Mouse (Mus musculus): ENCODE data around the gene Trpm8. TPM values are rescaled to one million over a fixed set of nuclear protein-coding genes. Genes with fewer than 3 reads are reported as not detected.

Gene Trpm8
- polyA plus RNA-seq, 1 experiment: not detected

DNA sequence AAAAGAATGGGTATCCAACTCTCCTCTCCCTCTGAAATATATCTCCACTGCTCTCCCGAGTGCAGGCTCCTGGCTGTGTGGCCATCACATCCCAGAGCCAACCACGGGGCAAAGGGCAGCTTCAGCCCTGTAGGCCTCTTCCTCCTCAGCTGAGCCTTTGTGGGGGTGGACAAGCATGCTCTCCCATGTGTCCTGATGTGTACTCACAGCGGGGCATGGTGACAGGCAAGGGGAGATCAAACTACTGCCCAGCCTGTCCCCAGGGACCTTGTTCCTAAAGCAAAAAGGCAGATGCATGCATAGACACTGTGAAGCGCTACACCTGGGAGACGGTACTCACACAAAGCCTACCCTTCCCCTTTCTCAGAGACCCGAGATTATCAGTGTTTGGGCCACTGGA lies 17.3 kb upstream of the Trpm8 start:
- peaks cover 60% of the 10 kb centered on the region for H3K36me3 ChIP-seq (ENCODE audit: control insufficient read depth)
- no peaks in the 10 kb centered on the region for H3K27me3 ChIP-seq (ENCODE audit: control insufficient read depth)
- TF ChIP-seq TAL1 (IDR thresholded peaks at IDR 0.05; ENCODE audit: low read length) (no peak), GATA1 (IDR thresholded peaks at IDR 0.05; ENCODE audit: low read length) (no peak)
- peaks cover 12% of the 10 kb centered on the region for H3K9me3 ChIP-seq (ENCODE audit: control insufficient read depth, low read length)
- H3K4me1 ChIP-seq (ENCODE audit: control insufficient read depth): peaks cover 23% of the 10 kb centered on the region
- no peak overlapping the region for H3K4me3 ChIP-seq (replicated peaks)

GRCm38 (mm10) chr1:88260604-88261377 lies 16.7 kb upstream of the Trpm8 start:
- H3K4me3 ChIP-seq (replicated peaks): no peak overlapping the region
- no peaks in the 10 kb centered on the region for H3K27me3 ChIP-seq (ENCODE audit: control insufficient read depth)
- H3K9me3 ChIP-seq (ENCODE audit: control insufficient read depth, low read length): peaks cover 6% of the 10 kb centered on the region
- no peak for TF ChIP-seq GATA1 (IDR thresholded peaks at IDR 0.05; ENCODE audit: low read length)
- no peak for TF ChIP-seq TAL1 (IDR thresholded peaks at IDR 0.05; ENCODE audit: low read length)
- peaks cover 67% of the 10 kb centered on the region for H3K36me3 ChIP-seq (ENCODE audit: control insufficient read depth)
- H3K4me1 ChIP-seq (ENCODE audit: control insufficient read depth): peaks cover 23% of the 10 kb centered on the region

DNA sequence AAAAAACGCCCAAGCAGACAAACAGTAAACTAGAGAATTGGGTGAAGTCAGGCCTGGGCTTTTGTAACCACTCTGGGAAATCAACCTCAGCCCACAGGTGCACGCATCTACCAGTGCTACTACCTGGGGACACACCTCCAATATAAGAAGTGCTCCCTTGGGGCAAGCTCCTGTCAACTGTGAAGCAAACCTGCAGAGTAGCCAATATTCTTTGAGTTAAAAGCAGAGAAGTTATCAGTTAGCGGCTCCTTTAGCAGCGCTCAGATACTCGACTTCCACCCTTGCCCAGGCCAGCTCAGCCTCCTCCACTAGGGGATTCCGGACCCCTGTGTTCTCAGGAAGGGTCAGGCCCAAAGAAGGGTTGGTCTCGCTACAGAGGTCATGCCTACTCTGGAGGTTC lies 15.8 kb upstream of the Trpm8 start:
- Histone ChIP-seq H3K9me3 (ENCODE audit: control insufficient read depth, low read length) (no peaks in the 10 kb centered on the region), H3K27me3 (ENCODE audit: control insufficient read depth) (no peaks in the 10 kb centered on the region), H3K4me3 (replicated peaks) (no peak overlapping the region), H3K4me1 (ENCODE audit: control insufficient read depth) (peaks cover 23% of the 10 kb centered on the region), H3K36me3 (ENCODE audit: control insufficient read depth) (peaks cover 76% of the 10 kb centered on the region)
- no peak for TF ChIP-seq TAL1 (IDR thresholded peaks at IDR 0.05; ENCODE audit: low read length)
- no peak for TF ChIP-seq GATA1 (IDR thresholded peaks at IDR 0.05; ENCODE audit: low read length)

DNA sequence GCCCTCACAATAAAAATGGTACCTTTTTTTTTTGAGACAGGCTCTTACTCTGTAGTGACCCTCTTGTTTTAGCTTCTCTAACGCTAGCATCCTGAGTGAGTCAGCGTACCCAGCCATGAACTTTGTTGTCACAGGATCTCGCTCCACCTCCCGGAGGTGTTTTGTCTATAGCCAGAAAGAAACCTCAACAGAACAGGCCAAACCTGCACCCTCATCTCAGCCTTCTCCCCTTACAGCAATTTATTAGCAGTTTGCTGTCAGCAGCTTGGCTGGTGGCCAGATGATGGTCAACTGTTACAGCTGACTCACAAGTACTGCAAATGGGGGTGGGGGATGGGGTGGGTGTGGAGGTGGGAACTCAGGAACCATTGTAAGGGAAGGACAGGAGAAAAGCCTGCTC lies 15.2 kb upstream of the Trpm8 start:
- no peaks in the 10 kb centered on the region for H3K27me3 ChIP-seq (ENCODE audit: control insufficient read depth)
- H3K4me1 ChIP-seq (ENCODE audit: control insufficient read depth): peaks cover 23% of the 10 kb centered on the region
- H3K36me3 ChIP-seq (ENCODE audit: control insufficient read depth): peaks cover 81% of the 10 kb centered on the region
- no peak for TF ChIP-seq GATA1 (IDR thresholded peaks at IDR 0.05; ENCODE audit: low read length)
- TF ChIP-seq TAL1 (IDR thresholded peaks at IDR 0.05; ENCODE audit: low read length): no peak
- no peak overlapping the region for H3K4me3 ChIP-seq (replicated peaks)
- H3K9me3 ChIP-seq (ENCODE audit: control insufficient read depth, low read length): no peaks in the 10 kb centered on the region

DNA sequence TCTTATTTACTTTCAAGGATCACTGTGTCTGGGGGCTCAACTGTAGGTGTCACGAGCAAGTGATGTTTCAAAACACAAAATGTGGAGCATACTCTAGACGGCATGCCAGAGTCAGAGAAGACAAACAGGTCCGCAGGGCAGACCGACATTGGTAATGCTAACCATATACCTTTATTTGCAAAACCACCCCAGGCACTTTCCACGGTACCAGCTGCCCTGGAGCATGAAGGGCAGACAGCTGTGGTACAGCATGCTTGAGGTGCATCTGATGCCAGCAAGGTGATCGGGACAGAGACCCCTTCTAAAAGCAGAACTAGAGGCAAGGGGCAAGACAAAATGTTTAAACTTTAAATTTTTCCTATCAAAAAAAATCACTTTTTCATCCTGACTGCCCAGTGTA lies 14.5 kb upstream of the Trpm8 start:
- Histone ChIP-seq H3K4me1 (ENCODE audit: control insufficient read depth) (peaks cover 23% of the 10 kb centered on the region), H3K9me3 (ENCODE audit: control insufficient read depth, low read length) (no peaks in the 10 kb centered on the region), H3K27me3 (ENCODE audit: control insufficient read depth) (no peaks in the 10 kb centered on the region), H3K36me3 (ENCODE audit: control insufficient read depth) (peaks cover 88% of the 10 kb centered on the region), H3K4me3 (replicated peaks) (no peak overlapping the region)
- no peak for TF ChIP-seq GATA1 (IDR thresholded peaks at IDR 0.05; ENCODE audit: low read length)
- TF ChIP-seq TAL1 (IDR thresholded peaks at IDR 0.05; ENCODE audit: low read length): no peak

- TF ChIP-seq TAL1 (IDR thresholded peaks at IDR 0.05; ENCODE audit: low read length) (no peak), GATA1 (IDR thresholded peaks at IDR 0.05; ENCODE audit: low read length) (no peak)
- Histone ChIP-seq H3K9me3 (ENCODE audit: control insufficient read depth, low read length) (no peaks in the 10 kb centered on the region), H3K27me3 (ENCODE audit: control insufficient read depth) (no peaks in the 10 kb centered on the region), H3K4me1 (ENCODE audit: control insufficient read depth) (peaks cover 23% of the 10 kb centered on the region), H3K4me3 (replicated peaks) (no peak overlapping the region), H3K36me3 (ENCODE audit: control insufficient read depth) (peaks cover 97% of the 10 kb centered on the region)
These were observed 13.7 kb upstream of the Trpm8 start for GRCm38 (mm10) chr1:88263778-88264177.

DNA sequence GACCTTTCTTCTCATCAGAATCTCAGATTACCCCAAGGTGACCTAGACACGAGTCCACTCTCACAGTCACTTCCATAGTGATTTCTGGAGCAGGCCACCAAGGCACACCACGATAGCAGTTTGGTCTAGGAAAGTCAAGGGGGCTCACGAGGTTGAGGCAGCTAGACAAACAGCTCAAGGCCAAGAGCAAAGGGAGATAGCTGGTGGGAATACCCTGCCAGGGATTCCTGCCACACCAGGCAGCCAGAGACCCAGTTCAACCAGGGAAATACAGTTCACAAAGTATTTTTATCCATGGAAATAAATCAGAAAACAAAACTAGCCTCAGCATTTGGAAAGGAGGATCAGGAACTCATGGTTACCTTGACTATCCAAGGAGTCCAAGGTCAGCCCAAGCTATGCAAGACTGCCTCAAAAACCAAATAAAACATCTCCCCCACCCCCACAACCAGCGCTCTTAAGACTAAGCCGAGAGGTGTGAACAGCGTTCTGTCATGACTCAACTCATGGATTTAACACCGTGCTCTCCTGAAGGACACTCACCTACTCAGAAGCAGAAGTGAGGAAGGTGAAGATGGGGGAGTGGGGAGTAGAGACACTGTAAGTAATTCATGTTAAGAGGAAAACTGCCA lies 13.1 kb upstream of the Trpm8 start:
- H3K36me3 ChIP-seq (ENCODE audit: control insufficient read depth): peaks cover 100% of the 10 kb centered on the region
- H3K4me1 ChIP-seq (ENCODE audit: control insufficient read depth): peaks cover 20% of the 10 kb centered on the region
- H3K4me3 ChIP-seq (replicated peaks): no peak overlapping the region
- no peaks in the 10 kb centered on the region for H3K27me3 ChIP-seq (ENCODE audit: control insufficient read depth)
- H3K9me3 ChIP-seq (ENCODE audit: control insufficient read depth, low read length): no peaks in the 10 kb centered on the region
- TF ChIP-seq TAL1 (IDR thresholded peaks at IDR 0.05; ENCODE audit: low read length): no peak

DNA sequence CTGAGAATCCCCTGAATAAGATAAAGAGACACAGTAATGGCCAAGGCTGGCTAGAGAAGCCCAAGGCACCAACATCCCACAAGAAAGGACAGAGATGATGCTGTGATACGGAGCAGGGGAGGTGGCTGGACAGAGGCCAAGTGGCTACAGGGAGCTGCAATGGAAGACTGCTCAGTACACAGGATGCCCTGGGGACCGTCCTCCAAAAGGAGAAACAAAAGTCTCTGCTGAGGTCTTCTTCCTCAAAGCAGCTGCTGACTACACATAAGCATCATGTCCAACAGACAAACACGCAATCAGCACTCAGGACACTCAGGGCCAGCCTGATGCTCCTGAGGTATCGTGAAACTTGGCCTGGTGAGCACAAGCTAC lies 12.6 kb upstream of the Trpm8 start:
- Histone ChIP-seq H3K36me3 (ENCODE audit: control insufficient read depth) (peaks cover 100% of the 10 kb centered on the region), H3K9me3 (ENCODE audit: control insufficient read depth, low read length) (no peaks in the 10 kb centered on the region), H3K4me3 (replicated peaks) (no peak overlapping the region), H3K4me1 (ENCODE audit: control insufficient read depth) (peaks cover 16% of the 10 kb centered on the region), H3K27me3 (ENCODE audit: control insufficient read depth) (no peaks in the 10 kb centered on the region)
- TF ChIP-seq TAL1 (IDR thresholded peaks at IDR 0.05; ENCODE audit: low read length) (no peak), GATA1 (IDR thresholded peaks at IDR 0.05; ENCODE audit: low read length) (no peak)

- Histone ChIP-seq H3K36me3 (ENCODE audit: control insufficient read depth) (peaks cover 98% of the 10 kb centered on the region), H3K27me3 (ENCODE audit: control insufficient read depth) (no peaks in the 10 kb centered on the region), H3K4me3 (replicated peaks) (no peak overlapping the region), H3K9me3 (ENCODE audit: control insufficient read depth, low read length) (peaks cover under 1% of the 10 kb centered on the region), H3K4me1 (ENCODE audit: control insufficient read depth) (peaks cover 10% of the 10 kb centered on the region)
- TF ChIP-seq TAL1 (IDR thresholded peaks at IDR 0.05; ENCODE audit: low read length) (no peak), GATA1 (IDR thresholded peaks at IDR 0.05; ENCODE audit: low read length) (no peak)
These were observed 11.3 kb upstream of the Trpm8 start for GRCm38 (mm10) chr1:88266123-88266522.
